Mouse (Mus musculus): ENCODE results near the gene Pccb. TPM values are rescaled to one million over a fixed set of nuclear protein-coding genes. Genes with fewer than 3 reads are reported as not detected.

Gene Pccb
- 16.1 and 17.8 TPM in 2 replicates for polyA plus RNA-seq (2011; ENCODE audit: insufficient read depth, insufficient read length, low read depth, missing spikeins)

DNA sequence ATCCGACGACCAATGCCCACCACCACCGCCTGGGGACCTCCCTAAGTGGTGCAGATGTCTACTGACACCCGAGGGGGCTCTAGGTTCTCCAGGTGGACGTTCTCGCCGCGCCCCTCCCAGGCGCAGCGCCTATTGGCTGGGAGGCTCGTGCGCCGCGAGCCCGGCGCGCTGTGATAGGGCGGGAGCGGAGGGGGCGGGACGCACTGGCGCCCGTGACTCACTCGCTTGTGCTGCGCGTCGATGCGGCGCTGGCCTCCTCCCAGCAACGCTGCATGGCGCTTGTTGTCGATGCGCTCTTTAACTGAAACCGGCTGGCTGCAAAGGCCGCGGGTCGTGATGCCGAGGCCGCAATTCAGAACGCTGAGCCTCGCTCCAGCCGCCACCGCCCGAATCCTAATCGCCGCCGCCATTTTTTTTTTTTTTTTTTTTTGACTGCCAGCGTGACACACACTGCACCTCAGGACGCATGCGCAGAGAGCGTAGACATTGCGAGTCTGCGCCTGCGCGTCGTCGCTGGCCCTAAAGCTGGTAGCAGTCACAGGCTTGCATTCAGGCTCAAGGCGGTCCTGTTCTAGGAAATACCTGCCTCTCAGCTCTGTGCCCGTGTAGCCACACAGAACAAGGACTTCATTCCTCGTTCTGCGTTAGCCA is at the start of gene Pccb:
Gene Pccb (minus strand): TSS at position 451 of the 651 bp plus-strand sequence.
- Histone ChIP-seq H3K4me3 (ENCODE audit: low read depth, low read length) (peak within 1 kb of the TSS; percentile 72), H3K9ac (ENCODE audit: low read depth, poor library complexity, severe bottlenecking) (peak within 1 kb of the TSS; percentile 50), H3K36me3 (ENCODE audit: control insufficient read depth, insufficient read depth, low read length, poor library complexity, severe bottlenecking) (no peaks in the 10 kb centered on the region), H3K27me3 (ENCODE audit: control insufficient read depth, insufficient read depth, low read length, poor library complexity, severe bottlenecking) (no peaks in the 10 kb centered on the region), H3K9me3 (replicated peaks; ENCODE audit: control insufficient read depth, insufficient read depth, low read length, poor library complexity, severe bottlenecking) (no peaks in the 10 kb centered on the region), H3K27ac (ENCODE audit: insufficient read depth, low read length) (peak within 1 kb of the TSS; percentile 37), H3K4me1 (ENCODE audit: control insufficient read depth, insufficient read depth, low read length) (no peaks in the 10 kb centered on the region)
- 0 out of 2 replicates have a peak, but pooled peaks have one; percentile 50 for TF ChIP-seq EP300 (IDR thresholded peaks at IDR 0.05; ENCODE audit: insufficient read depth, low read depth, low read length)
- peak; percentile 76 for TF ChIP-seq POLR2A (IDR thresholded peaks at IDR 0.05; ENCODE audit: insufficient read depth, low read length)
- TF ChIP-seq CTCF (IDR thresholded peaks at IDR 0.05; ENCODE audit: low read depth, low read length) = no peak

DNA sequence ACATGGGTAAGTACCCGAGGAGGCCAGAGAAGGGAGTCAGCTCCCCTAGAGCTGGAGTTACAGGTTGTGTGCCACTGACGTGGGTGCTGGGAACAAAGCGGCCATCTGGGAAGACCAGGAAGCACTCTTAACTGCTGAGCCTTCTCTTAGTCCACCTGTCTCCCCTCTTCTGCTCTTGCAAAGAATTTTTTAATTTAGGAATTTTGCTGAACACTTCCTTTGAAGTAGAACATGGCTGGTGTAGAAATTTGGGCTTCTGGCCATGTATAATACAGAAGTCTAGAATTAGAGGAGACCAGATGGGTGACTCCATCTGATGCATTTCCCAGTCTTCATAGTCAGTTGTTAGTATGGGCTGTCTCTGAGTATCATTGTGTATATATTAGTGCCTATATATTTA is 49.0 kb upstream of the Pccb start:
- H3K4me1 ChIP-seq (ENCODE audit: control insufficient read depth, insufficient read depth, low read length) = peaks cover 1% of the 10 kb centered on the region
- H3K27ac ChIP-seq (ENCODE audit: insufficient read depth, low read length) = no peak overlapping the region
- no peaks in the 10 kb centered on the region for H3K27me3 ChIP-seq (ENCODE audit: control insufficient read depth, insufficient read depth, low read length, poor library complexity, severe bottlenecking)
- H3K4me3 ChIP-seq (ENCODE audit: low read depth, low read length) = no peak overlapping the region
- no peaks in the 10 kb centered on the region; the same call in 1 of the 2 replicates for H3K36me3 ChIP-seq (ENCODE audit: control insufficient read depth, insufficient read depth, low read length, poor library complexity, severe bottlenecking)
- TF ChIP-seq EP300 (IDR thresholded peaks at IDR 0.05; ENCODE audit: insufficient read depth, low read depth, low read length) = no peak
- no peak for TF ChIP-seq POLR2A (IDR thresholded peaks at IDR 0.05; ENCODE audit: insufficient read depth, low read length)
- TF ChIP-seq CTCF (IDR thresholded peaks at IDR 0.05; ENCODE audit: low read depth, low read length) = no peak
- H3K9me3 ChIP-seq (replicated peaks; ENCODE audit: control insufficient read depth, insufficient read depth, low read length, poor library complexity, severe bottlenecking) = no peaks in the 10 kb centered on the region
- no peak overlapping the region for H3K9ac ChIP-seq (ENCODE audit: low read depth, poor library complexity, severe bottlenecking)

- Histone ChIP-seq H3K27me3 (ENCODE audit: control insufficient read depth, insufficient read depth, low read length, poor library complexity, severe bottlenecking) (no peaks in the 10 kb centered on the region), H3K36me3 (ENCODE audit: control insufficient read depth, insufficient read depth, low read length, poor library complexity, severe bottlenecking) (peaks cover 2% of the 10 kb centered on the region; the same call in 1 of the 2 replicates), H3K27ac (ENCODE audit: insufficient read depth, low read length) (no peak overlapping the region), H3K4me1 (ENCODE audit: control insufficient read depth, insufficient read depth, low read length) (peaks cover 1% of the 10 kb centered on the region), H3K9ac (ENCODE audit: low read depth, poor library complexity, severe bottlenecking) (no peak overlapping the region), H3K4me3 (ENCODE audit: low read depth, low read length) (no peak overlapping the region), H3K9me3 (replicated peaks; ENCODE audit: control insufficient read depth, insufficient read depth, low read length, poor library complexity, severe bottlenecking) (no peaks in the 10 kb centered on the region)
- no peak for TF ChIP-seq CTCF (IDR thresholded peaks at IDR 0.05; ENCODE audit: low read depth, low read length)
Observed at GRCm38 (mm10) chr9:101080046-101080685, 45.5 kb upstream of the Pccb start.

GRCm38 (mm10) chr9:101078579-101078978 is 43.9 kb upstream of the Pccb start:
- Histone ChIP-seq H3K27me3 (ENCODE audit: control insufficient read depth, insufficient read depth, low read length, poor library complexity, severe bottlenecking) (no peaks in the 10 kb centered on the region), H3K4me1 (ENCODE audit: control insufficient read depth, insufficient read depth, low read length) (peaks cover 1% of the 10 kb centered on the region), H3K27ac (ENCODE audit: insufficient read depth, low read length) (no peak overlapping the region), H3K4me3 (ENCODE audit: low read depth, low read length) (0 out of 2 replicates have a peak overlapping the region, but pooled peaks have one; percentile 28), H3K9me3 (replicated peaks; ENCODE audit: control insufficient read depth, insufficient read depth, low read length, poor library complexity, severe bottlenecking) (no peaks in the 10 kb centered on the region), H3K36me3 (ENCODE audit: control insufficient read depth, insufficient read depth, low read length, poor library complexity, severe bottlenecking) (peaks cover 2% of the 10 kb centered on the region; the same call in 1 of the 2 replicates), H3K9ac (ENCODE audit: low read depth, poor library complexity, severe bottlenecking) (0 out of 2 replicates have a peak overlapping the region, but pooled peaks have one; percentile 8)
- TF ChIP-seq EP300 (IDR thresholded peaks at IDR 0.05; ENCODE audit: insufficient read depth, low read depth, low read length) = no peak
- no peak for TF ChIP-seq POLR2A (IDR thresholded peaks at IDR 0.05; ENCODE audit: insufficient read depth, low read length)
- TF ChIP-seq CTCF (IDR thresholded peaks at IDR 0.05; ENCODE audit: low read depth, low read length) = no peak

DNA sequence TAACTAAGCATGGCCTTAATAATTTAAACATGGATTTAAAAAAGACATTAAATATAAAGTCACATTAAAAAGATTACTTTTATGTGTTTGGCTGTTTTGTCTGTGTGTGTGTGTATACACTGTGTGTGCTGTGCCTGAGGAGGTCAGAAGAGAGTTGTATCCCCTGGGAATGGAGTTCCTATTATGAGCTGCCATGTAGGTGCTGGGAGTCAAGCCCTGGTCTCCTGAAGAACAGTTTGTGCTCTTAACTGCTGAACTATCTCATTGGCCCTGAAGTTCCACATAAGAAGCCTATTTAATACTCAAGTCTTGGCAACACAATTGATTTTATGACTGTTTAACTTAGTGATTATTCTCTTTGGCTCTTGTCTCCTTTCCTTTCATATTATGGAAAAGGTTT is 42.8 kb upstream of the Pccb start:
- Histone ChIP-seq H3K4me1 (ENCODE audit: control insufficient read depth, insufficient read depth, low read length) (peaks cover 1% of the 10 kb centered on the region), H3K9ac (ENCODE audit: low read depth, poor library complexity, severe bottlenecking) (peak overlapping the region; percentile 96), H3K9me3 (replicated peaks; ENCODE audit: control insufficient read depth, insufficient read depth, low read length, poor library complexity, severe bottlenecking) (no peaks in the 10 kb centered on the region), H3K36me3 (ENCODE audit: control insufficient read depth, insufficient read depth, low read length, poor library complexity, severe bottlenecking) (peaks cover 2% of the 10 kb centered on the region; the same call in 1 of the 2 replicates), H3K4me3 (ENCODE audit: low read depth, low read length) (peak overlapping the region; percentile 30), H3K27ac (ENCODE audit: insufficient read depth, low read length) (no peak overlapping the region), H3K27me3 (ENCODE audit: control insufficient read depth, insufficient read depth, low read length, poor library complexity, severe bottlenecking) (no peaks in the 10 kb centered on the region)
- TF ChIP-seq CTCF (IDR thresholded peaks at IDR 0.05; ENCODE audit: low read depth, low read length) (no peak), POLR2A (IDR thresholded peaks at IDR 0.05; ENCODE audit: insufficient read depth, low read length) (no peak), EP300 (IDR thresholded peaks at IDR 0.05; ENCODE audit: insufficient read depth, low read depth, low read length) (no peak)

All from ES-Bruce4 (cell line).